Mouse (Mus musculus) urinary bladder, postnatal 25 days (tissue): ENCODE results near the gene Zfp213.

Experiments
- DNase-seq: peaks from one replicate; pipeline ENCODE4 v3.0.0; 2022; ENCODE audit warnings: low spot score

Zfp213 gene

DNA sequence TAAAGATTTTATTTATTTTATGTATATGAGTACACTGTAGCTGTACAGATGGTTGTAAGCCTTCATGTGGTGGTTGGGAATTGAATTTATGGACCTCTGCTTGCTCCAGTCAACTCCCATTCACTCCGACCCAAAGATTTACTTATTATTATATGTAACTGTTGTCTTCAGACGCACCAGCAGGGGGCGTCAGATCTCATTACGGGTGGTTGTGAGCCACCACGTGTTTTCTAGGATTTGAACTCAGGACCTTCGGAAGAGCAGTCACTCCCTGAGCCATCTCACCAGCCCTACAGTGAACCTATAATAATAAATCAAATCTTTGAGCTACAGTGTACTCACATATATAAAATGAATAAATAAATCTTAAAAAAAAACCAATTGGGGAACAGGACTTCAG is 8.0 kb upstream of the Zfp213 start:
- no peak for DNase-seq

DNA sequence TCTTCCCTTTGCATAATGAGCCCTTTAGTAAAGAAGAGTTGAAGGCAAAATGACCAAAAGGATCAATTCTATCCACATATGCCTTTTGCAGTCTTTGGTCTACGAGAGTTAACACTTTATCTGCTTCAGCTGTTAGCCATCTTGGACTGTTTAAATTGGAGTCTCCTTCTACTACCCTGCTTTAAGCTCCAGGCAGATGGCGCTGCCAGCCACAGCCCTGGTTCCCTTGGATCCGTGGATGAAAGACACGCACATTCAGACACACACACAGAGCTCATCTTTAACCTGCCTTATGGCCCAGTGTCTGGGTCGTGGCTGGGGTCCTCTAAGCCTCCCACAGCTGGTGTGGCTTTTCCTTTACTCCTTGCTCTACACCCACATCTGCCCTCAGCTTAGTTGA is 7.0 kb upstream of the Zfp213 start:
- DNase-seq: no peak

DNA sequence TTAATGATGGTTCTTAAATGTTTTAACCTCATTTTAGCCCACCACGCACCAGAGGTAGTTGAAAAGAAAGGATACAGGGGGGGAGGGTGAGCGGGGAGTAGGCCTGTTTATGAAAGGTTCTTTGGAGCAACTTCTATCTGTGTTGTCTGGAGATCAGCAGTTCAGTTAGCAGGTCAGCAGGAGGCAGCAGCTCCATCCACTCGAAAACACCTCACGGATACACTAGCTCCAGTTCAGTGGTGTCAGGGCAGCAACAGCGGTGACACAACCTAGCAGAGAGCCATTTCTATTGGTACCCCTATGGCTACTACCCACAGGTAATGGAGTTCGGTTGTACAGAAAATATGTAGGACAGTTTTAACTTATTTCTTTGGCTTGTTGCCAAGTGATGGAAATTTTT is 6.0 kb upstream of the Zfp213 start:
- DNase-seq: no peak

DNA sequence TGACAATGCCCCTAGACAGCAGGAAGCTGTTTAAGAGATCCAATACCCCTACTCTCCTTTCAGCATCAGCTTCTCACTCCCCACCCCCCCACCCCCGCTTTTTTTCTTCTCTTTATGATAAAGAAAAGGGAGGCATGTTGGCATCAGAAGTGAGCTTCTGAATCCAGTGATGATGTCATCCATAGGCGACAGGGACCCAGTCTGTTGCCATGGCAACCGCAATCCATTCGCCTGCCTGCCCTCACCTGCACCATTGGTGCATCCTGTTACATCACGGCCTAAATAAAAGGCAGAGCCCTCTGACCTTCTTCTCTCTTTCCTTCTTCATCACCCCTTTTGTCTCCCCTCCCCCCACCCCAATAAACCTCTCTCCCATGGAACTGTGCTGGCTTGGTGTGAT is 4.3 kb upstream of the Zfp213 start:
- no peak for DNase-seq

DNA sequence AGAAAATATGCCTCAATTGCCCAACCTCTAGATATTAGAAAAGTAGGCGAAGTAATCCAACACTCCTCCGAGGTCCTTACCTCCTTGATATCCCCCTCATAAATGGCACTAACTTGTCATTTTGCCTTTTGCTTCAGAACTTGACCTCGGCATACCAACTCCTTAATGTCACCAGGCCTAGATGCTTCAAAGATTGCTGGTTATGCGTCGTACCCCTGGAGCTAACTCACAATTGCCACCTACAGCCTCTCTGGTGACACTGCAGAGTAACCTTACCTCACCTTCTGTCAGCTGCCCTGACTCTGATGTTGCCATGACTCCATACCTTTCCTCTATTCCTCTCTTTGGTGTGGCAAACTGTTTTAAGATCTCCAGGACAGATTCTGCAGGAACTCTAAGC is 2.7 kb upstream of the Zfp213 start:
- DNase-seq: no peak

DNA sequence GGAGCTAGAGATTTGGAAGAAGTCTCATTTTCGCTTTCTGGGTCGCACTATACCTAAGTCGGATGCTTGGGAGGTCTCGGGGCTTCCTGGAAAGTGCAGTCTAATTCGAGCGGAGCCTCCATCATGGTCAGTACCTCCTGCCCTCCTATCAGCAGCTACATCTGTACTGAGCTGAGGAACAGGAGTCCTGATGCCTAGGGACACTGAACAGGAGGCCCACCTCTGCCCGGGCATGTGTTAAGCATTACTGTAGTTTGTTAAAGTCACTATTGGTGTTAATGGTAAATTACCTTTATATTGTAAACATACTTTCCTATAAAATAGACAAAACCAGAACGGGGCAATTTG is 304 bp upstream of the Zfp213 start:
- no peak for DNase-seq

DNA sequence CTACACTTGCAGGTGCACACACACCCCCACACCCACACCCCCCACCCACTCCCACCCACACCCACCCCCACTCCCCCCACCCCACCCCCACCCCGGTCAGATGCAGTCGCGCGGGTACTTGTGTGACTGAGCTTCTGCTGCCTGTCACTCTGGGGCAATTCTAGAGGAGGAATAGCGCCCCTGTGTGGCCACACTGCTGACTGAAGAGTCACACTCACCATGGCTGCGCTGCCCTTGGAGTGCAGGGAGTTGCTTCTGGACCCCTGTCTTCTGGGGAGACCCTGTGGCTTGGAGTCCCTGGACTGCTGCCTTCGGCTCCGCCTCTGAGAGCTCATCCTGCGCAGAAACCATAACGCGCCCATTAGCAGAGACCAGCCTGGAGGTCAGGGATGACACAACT is 4.3 kb downstream of the Zfp213 start:
- peak; percentile 33 for DNase-seq

DNA sequence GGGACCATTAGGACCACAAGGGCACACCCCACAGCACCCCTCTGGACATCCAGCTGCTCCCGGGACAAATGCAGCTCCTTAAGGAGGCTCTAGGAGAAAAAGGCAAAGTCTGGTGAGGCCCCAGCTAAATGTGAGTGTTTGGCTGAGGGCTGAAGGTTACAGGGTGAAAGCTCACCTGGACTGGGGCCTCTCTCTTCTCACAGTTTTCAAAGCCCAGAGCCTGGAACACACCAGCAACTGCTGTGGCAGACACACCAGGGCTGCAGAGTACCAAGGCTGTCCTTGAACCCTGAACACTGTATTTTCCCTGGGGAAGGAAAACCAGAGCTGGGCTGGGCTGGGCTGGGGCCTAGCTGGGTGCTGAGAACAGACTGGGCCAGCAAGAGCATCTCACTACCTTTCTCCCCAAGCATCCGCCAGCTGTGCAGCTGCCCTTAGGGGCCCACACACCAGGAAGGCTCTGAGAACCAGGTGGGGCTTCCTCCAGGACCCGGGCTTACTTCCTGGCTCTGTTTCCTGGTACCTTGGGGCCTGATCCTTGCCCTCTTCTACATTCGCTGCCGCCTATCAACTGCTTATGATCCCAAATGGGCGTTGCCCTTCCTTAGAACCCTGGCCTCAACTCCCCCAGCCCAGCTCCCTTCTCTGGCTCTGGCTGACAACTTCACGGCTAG is 8.7 kb downstream of the Zfp213 start:
- no peak for DNase-seq

DNA sequence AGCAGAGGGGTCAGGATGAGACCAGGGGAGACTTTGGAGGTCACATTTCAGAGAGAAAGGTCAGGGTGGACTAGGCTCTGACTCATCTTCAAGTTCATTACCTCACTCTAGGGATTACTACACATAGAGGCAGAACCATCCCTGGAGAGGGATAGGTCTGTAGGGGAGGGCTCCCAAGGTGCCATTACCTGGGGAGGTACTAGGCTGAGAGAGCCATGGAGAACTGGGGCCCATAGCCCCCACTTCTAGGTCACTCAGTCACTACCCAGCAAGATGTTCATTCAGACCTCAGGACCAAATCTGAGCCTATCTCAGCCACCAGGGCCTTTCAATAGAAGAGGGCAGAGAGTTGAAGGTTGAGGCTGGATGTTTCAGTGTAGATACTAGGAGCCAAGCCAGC is 9.7 kb downstream of the Zfp213 start:
- no peak for DNase-seq

DNA sequence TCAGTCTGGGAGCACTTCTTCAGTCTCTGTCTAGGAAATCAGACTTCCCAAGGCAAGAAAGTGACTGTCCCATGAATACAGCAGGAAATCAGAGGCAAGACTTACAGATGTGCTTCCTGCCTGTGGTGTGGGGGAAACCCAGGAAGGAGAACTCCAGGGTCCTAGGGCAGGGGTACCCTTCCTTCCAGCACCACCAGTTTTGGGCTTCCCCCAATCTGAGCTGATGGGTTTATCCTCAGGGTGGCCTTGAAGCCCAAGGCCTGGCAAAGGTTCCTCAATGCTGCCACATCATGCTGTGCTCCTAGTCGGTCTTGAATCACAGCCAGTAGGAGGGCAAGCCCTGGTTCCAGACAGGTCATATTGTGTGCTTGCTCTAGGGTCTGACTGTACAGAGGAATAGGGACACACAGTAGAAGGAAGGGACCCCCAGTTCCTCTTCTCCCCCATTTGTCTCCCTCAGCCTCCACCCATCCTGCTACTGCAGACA is 10.4 kb downstream of the Zfp213 start:
- no peak for DNase-seq

DNA sequence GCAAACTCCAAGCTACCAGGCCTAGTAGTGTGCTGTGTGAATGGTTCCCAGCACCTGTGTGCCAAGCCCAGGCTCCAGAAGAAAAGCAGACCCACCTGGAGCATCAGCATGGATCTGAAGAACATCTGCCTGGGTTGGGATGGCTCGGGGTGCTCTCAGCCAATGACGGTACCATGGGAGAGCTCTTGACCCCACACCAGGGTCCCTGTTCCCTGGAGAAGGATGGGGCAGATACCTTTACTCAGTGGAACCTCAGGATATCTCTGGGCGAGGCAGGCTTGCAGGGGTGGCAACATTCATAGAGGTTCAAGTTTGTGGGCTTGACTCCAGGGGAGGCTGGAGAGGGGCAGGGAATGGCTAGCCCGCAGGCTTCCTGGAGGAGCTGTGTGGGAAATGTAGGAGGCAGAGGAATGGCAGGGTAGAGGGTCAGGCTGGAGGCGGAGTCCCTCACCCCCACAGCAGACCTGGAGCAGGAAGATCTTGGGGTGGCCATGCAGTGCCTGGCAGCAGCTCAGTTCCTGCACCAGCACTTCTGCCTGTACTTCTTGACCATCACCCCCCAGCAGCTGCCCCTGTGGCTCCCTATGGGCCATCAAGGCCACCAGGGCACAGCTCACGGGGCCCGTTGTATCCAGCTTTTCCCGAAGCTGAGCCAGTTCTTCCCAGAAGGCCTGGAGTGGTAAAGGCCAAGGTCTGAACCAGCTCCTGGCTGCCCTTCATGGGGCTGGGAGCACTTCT is 11.0 kb downstream of the Zfp213 start:
- no peak for DNase-seq

DNA sequence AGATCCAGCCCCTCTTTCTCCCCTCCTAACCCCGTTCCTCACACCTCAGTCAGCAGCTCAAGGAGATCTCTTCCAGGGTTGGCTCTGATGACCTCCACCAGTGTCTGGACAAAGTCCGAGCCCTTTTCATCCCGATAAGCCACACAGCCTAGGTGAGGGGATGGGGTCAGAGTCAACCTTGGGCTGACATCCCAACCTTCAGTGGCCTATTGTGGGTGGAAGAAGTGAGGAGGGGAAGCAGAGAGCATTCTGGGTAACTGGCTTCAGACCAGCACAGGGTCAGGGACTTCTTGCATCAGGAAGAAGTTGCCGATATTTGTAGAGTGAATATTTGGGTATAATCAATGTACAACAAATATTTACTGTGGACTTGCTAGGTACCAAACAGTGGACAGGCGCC is 12.1 kb downstream of the Zfp213 start:
- DNase-seq: no peak

DNA sequence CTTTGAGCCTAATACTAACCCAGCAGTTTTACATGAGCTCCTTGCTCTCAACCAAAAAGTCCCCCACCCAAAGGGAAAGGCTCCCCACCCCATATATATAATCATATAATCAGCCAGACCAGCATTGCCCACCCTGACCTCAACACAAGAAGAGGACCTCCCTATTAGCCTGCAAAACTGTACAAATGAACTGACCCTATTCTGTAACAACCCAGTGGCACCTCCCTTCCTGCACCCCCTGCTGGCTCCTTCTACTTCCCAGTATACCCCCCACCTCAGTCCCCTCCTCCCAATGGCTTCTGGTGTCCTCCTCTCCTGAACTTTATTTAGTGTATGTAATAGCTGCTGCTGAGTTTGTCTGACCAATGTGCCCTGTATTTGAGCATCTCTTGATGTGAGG is 12.6 kb downstream of the Zfp213 start:
- no peak for DNase-seq

DNA sequence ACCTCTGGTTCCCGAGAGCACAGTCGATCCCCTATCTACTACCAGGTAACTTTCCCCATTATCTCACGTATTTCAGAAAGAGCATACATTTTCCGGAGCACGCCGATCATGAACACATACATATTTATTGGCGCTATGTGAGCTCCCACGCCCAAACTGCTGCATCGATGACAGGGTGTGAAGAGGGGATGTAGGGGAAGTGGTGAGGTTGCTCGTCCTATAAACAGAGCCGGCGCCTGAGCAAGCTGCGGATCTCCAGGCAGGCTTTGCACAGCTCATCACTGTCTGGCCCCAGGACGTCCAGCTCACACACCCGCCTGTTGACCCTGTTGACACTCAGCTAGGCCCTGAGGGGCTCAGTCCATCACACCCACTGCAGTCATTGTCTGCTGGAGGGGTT is 13.2 kb downstream of the Zfp213 start:
- DNase-seq: no peak

DNA sequence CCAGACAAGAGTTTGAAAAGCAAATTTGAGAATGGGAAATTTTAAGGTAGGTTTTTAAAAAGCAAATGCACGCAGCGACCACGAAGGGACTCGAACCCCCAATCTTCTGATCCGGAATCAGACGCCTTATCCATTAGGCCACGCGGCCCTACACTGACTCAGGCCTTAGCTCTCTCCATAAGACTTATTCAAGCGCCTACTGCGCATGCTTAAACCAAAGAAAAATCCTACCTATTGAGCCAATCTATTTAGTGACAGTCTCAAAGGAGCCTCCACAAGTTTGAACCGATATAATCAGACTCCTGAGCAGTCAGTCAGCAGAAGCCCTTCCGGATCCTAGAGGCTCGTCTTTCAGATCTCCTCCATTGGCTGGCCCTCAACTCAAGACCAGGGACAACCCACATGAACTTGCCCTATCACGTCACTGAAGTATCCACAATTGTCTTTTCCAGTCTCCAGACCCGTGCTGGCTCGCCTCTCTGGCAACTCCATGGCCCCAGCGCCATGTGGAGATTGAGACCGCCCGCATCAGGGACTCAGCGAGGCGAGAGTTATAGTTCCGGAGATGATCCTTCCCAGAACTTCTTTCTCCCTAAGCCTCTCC is 13.7 kb downstream of the Zfp213 start:
- peak; percentile 95 for DNase-seq

DNA sequence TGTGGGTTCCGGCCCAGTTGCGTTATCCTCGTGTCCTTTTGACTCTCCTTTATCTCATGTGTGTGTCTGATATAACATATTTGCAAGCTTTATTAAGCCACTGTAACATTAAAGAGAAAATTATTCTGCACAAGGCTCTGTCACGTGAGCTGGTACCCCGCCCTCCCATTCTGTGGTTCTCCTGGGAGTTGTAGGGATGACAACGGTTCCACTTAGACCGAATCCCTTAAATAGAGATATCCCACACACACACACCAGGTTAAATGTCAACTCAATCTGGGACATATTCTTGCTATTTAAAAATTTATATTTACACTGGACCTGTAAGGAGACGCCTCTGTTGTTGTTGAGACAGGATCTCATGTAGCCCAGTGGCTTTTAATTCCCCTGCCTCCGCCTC is 14.6 kb downstream of the Zfp213 start:
- DNase-seq: no peak

DNA sequence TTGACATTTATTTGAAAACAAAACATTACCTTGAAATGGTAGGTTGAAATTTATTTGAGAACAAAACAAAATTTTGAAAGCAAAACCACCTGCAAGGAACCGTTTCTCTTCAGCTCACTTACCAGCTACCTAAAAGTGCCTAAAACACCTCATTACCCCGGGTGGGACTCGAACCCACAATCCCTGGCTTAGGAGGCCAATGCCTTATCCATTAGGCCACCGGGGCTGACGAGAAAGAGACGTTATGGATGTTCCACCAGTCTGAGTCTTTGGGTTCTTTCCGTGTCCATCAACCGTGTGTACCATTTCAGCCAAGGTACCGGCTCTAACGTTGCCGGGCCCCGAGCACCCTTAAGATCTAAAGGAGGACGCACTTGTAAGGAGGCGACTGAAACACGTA is 15.4 kb downstream of the Zfp213 start:
- DNase-seq: peak; percentile 84

DNA sequence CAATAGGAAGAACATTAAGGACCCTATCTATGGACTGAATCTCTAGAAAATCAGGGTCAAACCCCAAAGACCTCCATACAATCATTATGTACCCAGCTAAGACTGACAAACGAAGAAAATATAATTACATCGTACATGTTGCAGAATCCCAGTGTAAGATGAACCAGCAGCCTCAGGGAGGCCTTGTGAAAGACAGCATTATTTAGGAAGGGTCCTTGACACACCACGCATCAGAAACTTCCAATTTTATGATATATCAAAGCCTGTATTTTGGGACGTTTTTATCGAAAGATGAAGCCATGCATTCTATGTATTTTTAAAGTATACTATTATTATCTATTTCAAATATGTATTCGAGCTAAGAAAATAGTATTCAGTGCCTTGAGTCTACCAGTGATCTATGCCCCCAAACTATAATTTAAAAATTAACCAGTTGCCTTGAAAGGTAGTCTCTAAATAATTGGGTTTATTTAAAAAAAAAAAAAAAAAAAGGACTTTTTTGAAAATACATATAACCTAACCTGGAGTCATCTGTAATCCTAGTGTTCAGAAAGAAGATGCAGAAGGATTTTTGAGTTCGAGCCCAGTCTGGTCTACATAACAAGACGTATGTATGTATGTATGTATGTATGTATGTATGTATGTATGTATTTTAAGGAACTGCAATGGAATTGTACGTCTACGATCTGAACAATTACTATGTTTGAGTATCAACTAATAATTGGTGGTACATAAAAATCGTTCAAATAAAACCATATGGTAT is 16.2 kb downstream of the Zfp213 start:
- DNase-seq: no peak

DNA sequence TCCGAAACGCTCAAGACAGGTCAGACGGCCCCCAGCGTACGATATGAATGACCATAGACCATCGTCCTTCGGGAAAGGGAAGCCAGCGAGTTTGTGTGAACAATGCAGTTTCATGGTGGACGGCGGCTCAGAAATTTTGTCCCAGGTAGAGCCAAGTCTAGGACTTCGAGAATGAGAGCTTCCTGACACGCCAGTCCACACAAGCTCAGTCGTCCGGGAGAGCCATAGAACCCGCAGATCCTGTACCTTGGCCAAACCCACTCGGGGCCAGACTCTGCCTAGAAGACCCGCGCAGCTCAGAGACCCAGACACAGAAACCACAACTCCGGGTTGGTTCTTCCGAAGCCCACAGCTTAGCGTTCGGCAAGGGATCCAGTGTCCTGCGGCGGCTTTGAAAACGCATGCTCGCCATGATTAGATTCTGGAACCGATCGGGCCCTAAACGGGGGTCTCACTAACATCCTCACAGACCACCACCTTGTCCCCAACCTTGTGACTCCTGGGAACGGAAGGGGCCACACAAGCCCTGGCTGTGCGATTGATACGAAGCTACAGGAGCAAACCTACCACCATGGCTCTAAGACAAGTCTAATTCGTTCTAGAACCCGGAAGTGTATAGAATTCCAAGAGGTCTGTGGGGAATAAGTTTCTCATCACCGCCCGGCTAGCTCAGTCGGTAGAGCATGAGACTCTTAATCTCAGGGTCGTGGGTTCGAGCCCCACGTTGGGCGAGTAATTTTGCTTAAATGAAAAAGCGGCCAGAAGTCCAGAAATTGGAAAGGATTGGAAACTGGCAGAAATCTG is 17.1 kb downstream of the Zfp213 start:
- DNase-seq: peak; percentile 83

DNA sequence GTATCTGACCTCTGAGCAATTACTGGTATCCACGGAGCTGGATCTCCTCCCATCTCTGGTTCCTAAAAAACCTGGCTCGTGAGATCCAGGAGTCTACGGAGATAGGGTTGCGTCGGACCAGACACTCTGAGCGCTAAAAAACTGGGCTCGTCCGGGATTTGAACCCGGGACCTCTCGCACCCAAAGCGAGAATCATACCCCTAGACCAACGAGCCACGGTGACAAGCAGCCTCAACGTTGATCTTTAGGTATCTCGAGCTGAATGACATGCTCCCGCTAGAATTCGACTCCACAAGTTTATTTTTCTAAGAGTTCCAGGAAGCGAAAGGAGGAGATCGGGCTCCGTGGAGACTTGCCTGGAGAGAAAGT is 17.7 kb downstream of the Zfp213 start:
- DNase-seq: peak; percentile 77

DNA sequence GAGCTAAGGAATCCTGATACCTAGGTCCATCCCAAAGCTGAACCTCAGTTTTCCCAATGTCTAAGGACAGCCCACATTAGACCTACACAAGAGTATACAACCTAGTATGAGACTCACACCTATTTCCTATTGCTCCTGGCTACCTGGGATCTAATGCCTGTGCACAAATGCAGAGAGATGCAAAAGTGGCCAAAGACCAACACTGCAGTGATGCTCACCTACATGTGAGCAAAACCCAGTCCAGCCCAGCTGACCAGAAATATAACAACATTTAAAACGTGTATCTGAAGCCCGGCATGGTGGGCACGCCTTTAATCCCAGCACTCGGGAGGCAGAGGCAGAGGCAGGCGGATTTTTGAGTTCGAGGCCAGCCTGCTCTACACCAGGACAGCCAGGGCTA is 18.2 kb downstream of the Zfp213 start:
- DNase-seq: no peak

DNA sequence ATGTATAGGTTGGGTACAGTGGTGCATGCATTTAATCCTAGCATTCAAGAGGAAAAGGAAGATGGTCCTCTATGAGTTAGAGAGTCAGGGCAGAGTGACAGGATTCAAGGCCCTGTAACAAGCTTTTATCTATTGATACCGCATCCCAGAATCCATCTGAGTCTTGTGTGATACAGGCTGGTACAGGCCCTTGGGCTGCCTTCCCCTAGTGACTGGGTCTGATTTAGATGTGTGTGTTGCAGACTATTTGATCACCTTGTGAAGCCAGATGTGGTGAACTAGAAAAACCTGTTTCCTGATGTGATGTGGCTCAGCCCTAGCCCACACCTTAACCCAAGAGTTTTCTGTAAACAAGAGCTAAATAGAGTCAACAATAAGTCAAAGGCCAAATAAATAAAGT is 19.3 kb downstream of the Zfp213 start:
- no peak for DNase-seq
